Mouse (Mus musculus) neural tube, embryonic 11.5 days (tissue): ENCODE measurements around the gene Helz. TPM values are rescaled to one million over a fixed set of nuclear protein-coding genes. Genes with fewer than 3 reads are reported as not detected.

ENCODE experiments used
- ATAC-seq: fragments of 200-750 bp; cut with Nextera tagmentation; 2 replicates; pipeline ENCODE4 v1.8.0; 2017; ENCODE audit warnings: moderate number of reproducible peaks, mild to moderate bottlenecking, moderate TSS enrichment, moderate library complexity; ENCODE audit not compliant: insufficient read depth, low FRiP score, low TSS enrichment
- DNase-seq: peaks from one replicate; pipeline ENCODE4 v3.0.0-alpha.2; 2015; ENCODE audit warnings: low spot score
- H3K27ac ChIP-seq: fragments of 300-500 bp; sonication (generic); 2 replicates; pipeline ENCODE4 v1.5.1; 2014; ENCODE audit warnings: low read depth, mild to moderate bottlenecking, low read length
- H3K27me3 ChIP-seq: fragments of 300-500 bp; sonication (generic); 2 replicates; pipeline ENCODE4 v1.6.1; 2014; ENCODE audit warnings: mild to moderate bottlenecking, low read length, mixed read lengths; ENCODE audit not compliant: control insufficient read depth, insufficient read depth
- H3K36me3 ChIP-seq: fragments of 300-500 bp; sonication (generic); 2 replicates; pipeline ENCODE4 v1.6.1; 2014; ENCODE audit warnings: mild to moderate bottlenecking, low read length, moderate library complexity, mixed read lengths; ENCODE audit not compliant: control insufficient read depth, insufficient read depth
- H3K4me1 ChIP-seq: fragments of 300-500 bp; sonication (generic); 2 replicates; pipeline ENCODE4 v1.6.1; 2014; ENCODE audit warnings: low read length, mixed read lengths; ENCODE audit not compliant: control insufficient read depth, insufficient read depth
- H3K4me2 ChIP-seq: fragments of 300-500 bp; sonication (generic); 2 replicates; pipeline ENCODE4 v1.6.1; 2014; ENCODE audit warnings: low read depth, mild to moderate bottlenecking, moderate library complexity
- H3K4me3 ChIP-seq: fragments of 300-500 bp; sonication (generic); 2 replicates; pipeline ENCODE4 v1.5.1; 2014; ENCODE audit warnings: low read depth, low read length
- H3K9ac ChIP-seq: fragments of 300-500 bp; sonication (generic); 2 replicates; pipeline ENCODE4 v1.6.1; 2014; ENCODE audit warnings: mild to moderate bottlenecking, low read length
- H3K9me3 ChIP-seq: fragments of 300-500 bp; sonication (generic); 2 replicates; pipeline ENCODE4 v1.6.1; 2016; ENCODE audit warnings: low read length; ENCODE audit not compliant: control insufficient read depth
- WGBS: fragments of 180-500 bp; shearing (Covaris S2); extraction: QIAGEN DNeasy Blood & Tissue Kit; methylation state at CpG from one replicate; pipeline ENCODE4 v1.1.7; 2014; 5-methylcytosine and 5-hydroxymethylcytosine counted together
- polyA plus RNA-seq: library from polyadenylated mRNA; unstranded; fragments of >200 nt; fragmentation: Nextera tagmentation; extraction: Ambion mirVana; gene quantifications from 2 replicates; pipeline ENCODE4 v1.2.1, GENCODE M21; 2014

The Helz gene
- polyA plus RNA-seq, 1 experiment from 2014 or later, result 23.5 TPM

GRCm38 (mm10) chr11:107724603-107725002 lies 176.9 kb downstream of the Helz start:
- Histone ChIP-seq H3K4me1 (no peaks in the 10 kb centered on the region), H3K36me3 (no peaks in the 10 kb centered on the region), H3K9ac (no peak overlapping the region), H3K27me3 (no peaks in the 10 kb centered on the region), H3K27ac (no peak overlapping the region), H3K9me3 (no peaks in the 10 kb centered on the region), H3K4me2 (no peak overlapping the region), H3K4me3 (no peak overlapping the region)
- no peak for DNase-seq
- no peak for ATAC-seq
- WGBS, result 93% methylated on average over 8 of the region's 8 CpGs

- no peak for ATAC-seq
- H3K27ac ChIP-seq, result no peak overlapping the region
- H3K4me3 ChIP-seq, result no peak overlapping the region
- no peak for DNase-seq
- no peaks in the 10 kb centered on the region for H3K4me1 ChIP-seq
- 87% methylated on average over 13 of the region's 13 CpGs for WGBS
- H3K4me2 ChIP-seq, result no peak overlapping the region
- H3K9me3 ChIP-seq, result no peaks in the 10 kb centered on the region
- no peaks in the 10 kb centered on the region for H3K27me3 ChIP-seq
- H3K36me3 ChIP-seq, result no peaks in the 10 kb centered on the region; the same call in 1 of the 2 replicates
- H3K9ac ChIP-seq, result no peak overlapping the region
These were observed 180.5 kb downstream of the Helz start for GRCm38 (mm10) chr11:107728073-107728863.

GRCm38 (mm10) chr11:107729141-107729540 lies 181.4 kb downstream of the Helz start:
- Histone ChIP-seq H3K4me1 (no peaks in the 10 kb centered on the region), H3K9ac (no peak overlapping the region), H3K27ac (no peak overlapping the region), H3K4me3 (no peak overlapping the region), H3K4me2 (no peak overlapping the region), H3K27me3 (no peaks in the 10 kb centered on the region), H3K9me3 (no peaks in the 10 kb centered on the region), H3K36me3 (no peaks in the 10 kb centered on the region; the same call in 1 of the 2 replicates)
- WGBS, result 81% methylated on average over 7 of the region's 7 CpGs
- DNase-seq, result no peak
- ATAC-seq, result no peak

GRCm38 (mm10) chr11:107730940-107731339 lies 183.2 kb downstream of the Helz start:
- DNase-seq (no peak), ATAC-seq (no peak)
- H3K4me1 ChIP-seq, result no peaks in the 10 kb centered on the region
- no peak overlapping the region for H3K27ac ChIP-seq
- no peaks in the 10 kb centered on the region for H3K27me3 ChIP-seq
- H3K9ac ChIP-seq, result no peak overlapping the region
- peaks cover 4% of the 10 kb centered on the region for H3K36me3 ChIP-seq
- H3K4me2 ChIP-seq, result no peak overlapping the region
- no peaks in the 10 kb centered on the region for H3K9me3 ChIP-seq
- no peak overlapping the region for H3K4me3 ChIP-seq
- WGBS, result 84% methylated on average over 4 of the region's 4 CpGs

- H3K4me1 ChIP-seq, result no peaks in the 10 kb centered on the region
- H3K9me3 ChIP-seq, result no peaks in the 10 kb centered on the region
- 79% methylated on average over 5 of the region's 5 CpGs for WGBS
- no peak overlapping the region for H3K4me3 ChIP-seq
- DNase-seq (no peak), ATAC-seq (no peak)
- no peak overlapping the region for H3K4me2 ChIP-seq
- no peak overlapping the region for H3K27ac ChIP-seq
- no peaks in the 10 kb centered on the region for H3K27me3 ChIP-seq
- no peak overlapping the region for H3K9ac ChIP-seq
- H3K36me3 ChIP-seq, result peaks cover 4% of the 10 kb centered on the region
These were observed 183.8 kb downstream of the Helz start for GRCm38 (mm10) chr11:107731498-107731897.

GRCm38 (mm10) chr11:107734133-107734532 lies 186.4 kb downstream of the Helz start:
- no peaks in the 10 kb centered on the region for H3K9me3 ChIP-seq
- WGBS, result 86% methylated on average over 7 of the region's 7 CpGs
- peaks cover 4% of the 10 kb centered on the region for H3K36me3 ChIP-seq

GRCm38 (mm10) chr11:107737886-107738285 lies 190.2 kb downstream of the Helz start:
- Histone ChIP-seq H3K4me2 (no peak overlapping the region), H3K9ac (no peak overlapping the region), H3K9me3 (no peaks in the 10 kb centered on the region), H3K4me3 (no peak overlapping the region), H3K27ac (no peak overlapping the region), H3K27me3 (no peaks in the 10 kb centered on the region), H3K4me1 (no peaks in the 10 kb centered on the region), H3K36me3 (peaks cover 4% of the 10 kb centered on the region)
- ATAC-seq, result no peak
- no peak for DNase-seq
- 83% methylated on average over 6 of the region's 6 CpGs for WGBS

More at GRCm38 (mm10) chr11:107734133-107734532, 186.4 kb downstream of the Helz start:
- H3K4me3 ChIP-seq, result no peak overlapping the region
- ATAC-seq (no peak), DNase-seq (no peak)
- no peaks in the 10 kb centered on the region for H3K4me1 ChIP-seq
- H3K27ac ChIP-seq, result no peak overlapping the region
- no peaks in the 10 kb centered on the region for H3K27me3 ChIP-seq
- no peak overlapping the region for H3K9ac ChIP-seq
- H3K4me2 ChIP-seq, result no peak overlapping the region

GRCm38 (mm10) chr11:107738418-107739099 lies 190.8 kb downstream of the Helz start:
- Histone ChIP-seq H3K36me3 (peaks cover 4% of the 10 kb centered on the region; the same call in 1 of the 2 replicates), H3K4me1 (no peaks in the 10 kb centered on the region), H3K4me3 (no peak overlapping the region), H3K9me3 (no peaks in the 10 kb centered on the region), H3K27me3 (no peaks in the 10 kb centered on the region), H3K27ac (no peak overlapping the region), H3K4me2 (no peak overlapping the region), H3K9ac (no peak overlapping the region; the same call in 1 of the 2 replicates)
- 87% methylated on average over 20 of the region's 20 CpGs for WGBS
- DNase-seq (no peak), ATAC-seq (no peak)

GRCm38 (mm10) chr11:107743100-107743499 lies 195.4 kb downstream of the Helz start:
- no peak overlapping the region for H3K9ac ChIP-seq
- H3K27ac ChIP-seq, result no peak overlapping the region
- DNase-seq (no peak), ATAC-seq (no peak)
- no peaks in the 10 kb centered on the region for H3K36me3 ChIP-seq
- H3K4me2 ChIP-seq, result no peak overlapping the region
- 67% methylated on average over 3 of the region's 3 CpGs for WGBS
- H3K9me3 ChIP-seq, result no peaks in the 10 kb centered on the region
- H3K4me1 ChIP-seq, result no peaks in the 10 kb centered on the region
- H3K4me3 ChIP-seq, result no peak overlapping the region
- H3K27me3 ChIP-seq, result no peaks in the 10 kb centered on the region
